Mouse (Mus musculus) liver, postnatal 0 days (tissue): ENCODE results near the gene Fcgrt.

Experiments used
- CTCF ChIP-seq: sonication (generic); IDR thresholded peaks from 2 replicates; pipeline ENCODE4 v1.5.1; 2016; ENCODE audit warnings: antibody characterized with exemption, low read depth
- EP300 ChIP-seq: IDR thresholded peaks from 2 replicates; pipeline ENCODE4 v1.6.1; 2016; ENCODE audit warnings: antibody characterized with exemption, low read depth, mild to moderate bottlenecking

DNA sequence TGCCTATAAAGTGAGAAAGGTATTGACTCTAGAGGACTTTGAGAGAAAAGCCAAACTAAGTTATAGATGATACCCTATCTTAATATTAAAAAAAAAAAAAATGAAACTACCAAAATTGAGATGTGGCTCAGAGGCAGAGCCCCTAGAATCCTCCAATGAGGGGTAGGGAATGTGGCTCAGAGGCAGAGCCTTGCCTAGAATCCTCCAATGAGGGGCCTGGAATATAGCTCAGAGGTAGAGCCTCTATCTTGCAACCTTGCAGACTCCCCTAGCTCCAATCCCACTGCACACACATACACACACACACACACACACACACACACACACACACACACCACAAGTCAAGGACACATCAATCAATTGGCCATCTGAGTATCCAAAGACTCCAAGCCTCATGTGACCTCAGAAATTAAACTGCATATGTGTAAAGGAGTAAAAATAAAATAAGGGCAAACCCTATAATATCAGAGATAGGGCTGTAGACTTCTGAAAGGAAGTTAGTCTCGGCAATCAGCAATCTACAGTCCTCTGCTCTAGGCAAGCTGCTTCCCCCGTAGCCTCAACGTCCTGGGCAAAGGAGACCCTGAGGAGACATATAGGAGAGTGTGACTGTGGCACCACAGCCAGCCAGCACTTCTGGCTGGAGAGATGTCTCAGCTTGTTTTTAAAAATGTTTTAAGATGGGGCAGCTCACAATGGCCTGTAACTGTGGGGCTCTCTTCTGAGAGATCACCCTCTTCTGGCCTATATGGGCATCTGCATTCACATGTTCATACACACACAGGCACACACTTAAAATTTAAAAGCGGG, 36.3 kb downstream of the Fcgrt start:
- TF ChIP-seq CTCF (no peak), EP300 (no peak)
